Mouse (Mus musculus): ENCODE measurements around the gene Plcb1. TPM values are rescaled to one million over a fixed set of nuclear protein-coding genes. Genes with fewer than 3 reads are reported as not detected.

The Plcb1 gene
- polyA plus RNA-seq, 1 experiment = 6.2 TPM

GRCm38 (mm10) chr2:134935970-134936649 lies 150.2 kb downstream of the Plcb1 start:
- no peak for DNase-seq
- TF ChIP-seq CTCF (IDR thresholded peaks at IDR 0.05; ENCODE audit: insufficient read depth, low read length) = no peak
- no peak for TF ChIP-seq POLR2A (IDR thresholded peaks at IDR 0.05; ENCODE audit: borderline replicate concordance, extremely low read depth, low read depth, low read length)
- Histone ChIP-seq H3K4me1 (ENCODE audit: control insufficient read depth, insufficient read depth, low read length) (no peaks in the 10 kb centered on the region), H3K4me3 (replicated peaks; ENCODE audit: extremely low read depth, low read depth, low read length) (no peak overlapping the region)
- 74% methylated on average over 6 of the region's 6 CpGs for WGBS

- WGBS = 75% methylated on average over 1 of the region's 1 CpGs
- TF ChIP-seq CTCF (IDR thresholded peaks at IDR 0.05; ENCODE audit: insufficient read depth, low read length) = no peak
- no peak for TF ChIP-seq POLR2A (IDR thresholded peaks at IDR 0.05; ENCODE audit: borderline replicate concordance, extremely low read depth, low read depth, low read length)
- no peak overlapping the region for H3K4me3 ChIP-seq (replicated peaks; ENCODE audit: extremely low read depth, low read depth, low read length)
- H3K4me1 ChIP-seq (ENCODE audit: control insufficient read depth, insufficient read depth, low read length) = no peaks in the 10 kb centered on the region
- DNase-seq = no peak
Measured at GRCm38 (mm10) chr2:134937666-134938065, 151.8 kb downstream of the Plcb1 start.

- Histone ChIP-seq H3K4me1 (ENCODE audit: control insufficient read depth, insufficient read depth, low read length) (no peaks in the 10 kb centered on the region), H3K4me3 (replicated peaks; ENCODE audit: extremely low read depth, low read depth, low read length) (no peak overlapping the region)
- TF ChIP-seq POLR2A (IDR thresholded peaks at IDR 0.05; ENCODE audit: borderline replicate concordance, extremely low read depth, low read depth, low read length) = no peak
- TF ChIP-seq CTCF (IDR thresholded peaks at IDR 0.05; ENCODE audit: insufficient read depth, low read length) = no peak
- 77% methylated on average over 4 of the region's 4 CpGs for WGBS
- DNase-seq = no peak
Measured at GRCm38 (mm10) chr2:134942039-134942438, 156.2 kb downstream of the Plcb1 start.

GRCm38 (mm10) chr2:134942919-134943318 lies 157.1 kb downstream of the Plcb1 start:
- no peaks in the 10 kb centered on the region for H3K4me1 ChIP-seq (ENCODE audit: control insufficient read depth, insufficient read depth, low read length)
- TF ChIP-seq POLR2A (IDR thresholded peaks at IDR 0.05; ENCODE audit: borderline replicate concordance, extremely low read depth, low read depth, low read length) = no peak
- TF ChIP-seq CTCF (IDR thresholded peaks at IDR 0.05; ENCODE audit: insufficient read depth, low read length) = no peak
- no peak for DNase-seq
- 32% methylated on average over 2 of the region's 2 CpGs for WGBS
- no peak overlapping the region for H3K4me3 ChIP-seq (replicated peaks; ENCODE audit: extremely low read depth, low read depth, low read length)

- no peaks in the 10 kb centered on the region for H3K4me1 ChIP-seq (ENCODE audit: control insufficient read depth, insufficient read depth, low read length)
- DNase-seq = no peak
- no peak for TF ChIP-seq POLR2A (IDR thresholded peaks at IDR 0.05; ENCODE audit: borderline replicate concordance, extremely low read depth, low read depth, low read length)
- no peak for TF ChIP-seq CTCF (IDR thresholded peaks at IDR 0.05; ENCODE audit: insufficient read depth, low read length)
- no peak overlapping the region for H3K4me3 ChIP-seq (replicated peaks; ENCODE audit: extremely low read depth, low read depth, low read length)
- WGBS = 90% methylated on average over 8 of the region's 8 CpGs
Measured at GRCm38 (mm10) chr2:134946331-134946730, 160.5 kb downstream of the Plcb1 start.

- WGBS = 40% methylated on average over 1 of the region's 1 CpGs
- DNase-seq = no peak
- TF ChIP-seq POLR2A (IDR thresholded peaks at IDR 0.05; ENCODE audit: borderline replicate concordance, extremely low read depth, low read depth, low read length) (no peak), CTCF (IDR thresholded peaks at IDR 0.05; ENCODE audit: insufficient read depth, low read length) (no peak)
- H3K4me3 ChIP-seq (replicated peaks; ENCODE audit: extremely low read depth, low read depth, low read length) = no peak overlapping the region
- H3K4me1 ChIP-seq (ENCODE audit: control insufficient read depth, insufficient read depth, low read length) = no peaks in the 10 kb centered on the region
Measured at GRCm38 (mm10) chr2:134946911-134947310, 161.0 kb downstream of the Plcb1 start.

GRCm38 (mm10) chr2:134952088-134952487 lies 166.2 kb downstream of the Plcb1 start:
- DNase-seq = no peak
- no peak overlapping the region for H3K4me3 ChIP-seq (replicated peaks; ENCODE audit: extremely low read depth, low read depth, low read length)
- WGBS = 39% methylated on average over 5 of the region's 5 CpGs
- TF ChIP-seq CTCF (IDR thresholded peaks at IDR 0.05; ENCODE audit: insufficient read depth, low read length) (no peak), POLR2A (IDR thresholded peaks at IDR 0.05; ENCODE audit: borderline replicate concordance, extremely low read depth, low read depth, low read length) (no peak)
- no peaks in the 10 kb centered on the region for H3K4me1 ChIP-seq (ENCODE audit: control insufficient read depth, insufficient read depth, low read length)

GRCm38 (mm10) chr2:134956436-134956835 lies 170.6 kb downstream of the Plcb1 start:
- Histone ChIP-seq H3K4me3 (replicated peaks; ENCODE audit: extremely low read depth, low read depth, low read length) (no peak overlapping the region), H3K4me1 (ENCODE audit: control insufficient read depth, insufficient read depth, low read length) (no peaks in the 10 kb centered on the region)
- WGBS = 89% methylated on average over 4 of the region's 4 CpGs
- DNase-seq = no peak
- no peak for TF ChIP-seq POLR2A (IDR thresholded peaks at IDR 0.05; ENCODE audit: borderline replicate concordance, extremely low read depth, low read depth, low read length)
- no peak for TF ChIP-seq CTCF (IDR thresholded peaks at IDR 0.05; ENCODE audit: insufficient read depth, low read length)

- 85% methylated on average over 4 of the region's 4 CpGs for WGBS
- no peaks in the 10 kb centered on the region for H3K4me1 ChIP-seq (ENCODE audit: control insufficient read depth, insufficient read depth, low read length)
- H3K4me3 ChIP-seq (replicated peaks; ENCODE audit: extremely low read depth, low read depth, low read length) = no peak overlapping the region
- TF ChIP-seq POLR2A (IDR thresholded peaks at IDR 0.05; ENCODE audit: borderline replicate concordance, extremely low read depth, low read depth, low read length) (no peak), CTCF (IDR thresholded peaks at IDR 0.05; ENCODE audit: insufficient read depth, low read length) (no peak)
- no peak for DNase-seq
Measured at GRCm38 (mm10) chr2:134966131-134966530, 180.3 kb downstream of the Plcb1 start.

GRCm38 (mm10) chr2:134968380-134968779 lies 182.5 kb downstream of the Plcb1 start:
- WGBS = 94% methylated on average over 3 of the region's 3 CpGs
- DNase-seq = no peak
- Histone ChIP-seq H3K4me3 (replicated peaks; ENCODE audit: extremely low read depth, low read depth, low read length) (no peak overlapping the region), H3K4me1 (ENCODE audit: control insufficient read depth, insufficient read depth, low read length) (no peaks in the 10 kb centered on the region)
- TF ChIP-seq CTCF (IDR thresholded peaks at IDR 0.05; ENCODE audit: insufficient read depth, low read length) (no peak), POLR2A (IDR thresholded peaks at IDR 0.05; ENCODE audit: borderline replicate concordance, extremely low read depth, low read depth, low read length) (no peak)

Measured in lung, adult 2 months (tissue).